Mouse (Mus musculus) testis, adult 10 weeks (tissue): ENCODE measurements around the gene Flii. TPM values are rescaled to one million over a fixed set of nuclear protein-coding genes. Genes with fewer than 3 reads are reported as not detected.

Experiments used
- polyA plus RNA-seq: library from polyadenylated mRNA; stranded (reverse); fragments of 350-450 nt; fragmentation: Illumina TruSeq; extraction: RNeasy Lipid Tissue Mini Kit (QIAGEN cat#74804); gene quantifications from one replicate; pipeline ENCODE4 v1.2.3, GENCODE M21; 2014; ENCODE audit warnings: low read depth, low replicate concordance

Flii gene
- 1.6 TPM for polyA plus RNA-seq

DNA sequence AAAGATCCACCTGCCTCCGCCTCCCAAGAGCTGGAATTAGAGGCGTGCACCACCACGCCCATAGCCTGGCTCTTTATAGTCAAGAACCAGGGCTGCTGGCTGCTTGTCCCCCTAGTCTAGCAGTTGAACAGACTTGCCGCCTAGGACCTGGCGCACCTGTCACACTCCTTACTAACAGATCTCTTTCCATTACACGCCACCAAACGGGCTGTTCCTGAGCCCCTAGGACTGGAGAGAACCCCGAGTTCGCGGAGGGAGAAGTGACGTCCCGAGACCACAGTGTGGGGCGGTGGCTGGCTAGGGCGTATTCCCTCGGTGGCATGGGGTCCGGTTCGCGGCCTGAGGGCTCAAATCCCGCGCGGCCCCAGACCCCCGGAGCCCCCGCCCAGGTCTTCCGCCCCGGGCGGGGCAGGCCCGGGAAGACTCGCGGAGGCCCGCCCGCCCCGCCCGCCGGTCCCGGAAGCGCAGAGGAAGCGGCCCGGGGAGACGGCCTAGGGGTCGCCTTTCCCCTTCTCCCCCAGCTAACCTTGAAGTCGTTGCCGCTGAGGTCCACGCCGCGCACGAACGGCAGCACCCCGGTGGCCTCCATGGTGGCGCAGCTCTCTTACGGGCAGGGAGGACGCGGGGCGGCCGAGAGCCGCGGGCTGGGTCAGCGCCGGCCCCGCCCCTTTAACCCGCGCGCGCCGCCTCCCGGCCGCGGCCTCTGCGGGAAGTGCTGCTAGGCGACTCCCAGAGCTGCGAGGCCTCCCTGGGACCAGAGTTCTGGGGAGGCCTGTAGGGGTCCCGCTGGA is at the start of gene Flii:
Gene Flii (minus strand): TSS at position 663 of the 791 bp plus-strand sequence.

GRCm38 (mm10) chr11:60728260-60728761 is 1.2 kb upstream of the Flii start, which contains the start of gene Mief2:
Gene Mief2 (plus strand): TSS chr11:60728398.

DNA sequence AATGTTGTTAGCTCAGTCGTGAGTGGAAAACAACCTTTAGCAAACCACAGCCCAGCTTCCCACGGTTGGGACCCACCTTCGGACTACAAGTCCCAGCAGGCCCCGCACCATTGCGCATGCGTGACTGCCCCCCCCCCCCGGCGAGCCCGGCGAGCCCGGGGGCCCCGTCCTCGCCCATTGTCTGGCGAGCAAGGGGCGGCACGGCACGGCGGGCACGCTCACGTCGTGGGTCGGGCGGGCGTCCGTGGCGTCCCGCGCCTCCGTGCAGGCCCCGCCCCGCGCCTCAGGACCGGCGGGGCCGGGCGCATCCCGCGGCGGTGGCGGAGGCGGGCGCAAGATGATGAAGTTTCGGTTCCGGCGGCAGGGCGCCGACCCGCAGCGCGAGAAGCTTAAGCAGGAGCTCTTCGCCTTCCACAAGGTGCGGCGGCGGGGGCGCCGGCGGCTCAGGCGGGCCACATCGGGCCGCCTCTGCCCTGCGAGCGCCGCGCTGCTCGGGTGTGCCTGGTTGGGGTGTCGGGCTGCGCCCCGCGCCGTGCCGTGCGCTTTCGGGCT is 27.5 kb downstream of the Flii start, which contains the start of gene Llgl1:
Gene Llgl1 (plus strand): TSS at position 200 of the 552 bp plus-strand sequence.

Other genes starting within 250 kb of the Flii start
- gene Alkbh5, start 190.9 kb downstream of the Flii start, polyA plus RNA-seq, result 23.2 TPM
- gene Llgl1, start 27.5 kb downstream of the Flii start, polyA plus RNA-seq, result 0.39 TPM
- 0.41 TPM for gene Mief2, start 1.1 kb upstream of the Flii start, polyA plus RNA-seq
- gene Top3a, start 50.1 kb upstream of the Flii start, polyA plus RNA-seq, result 9.0 TPM
- 6.1 TPM for gene Smcr8, start 50.3 kb upstream of the Flii start, polyA plus RNA-seq
- gene Shmt1, start 84.5 kb upstream of the Flii start, polyA plus RNA-seq, result 12.6 TPM
- 2.9 TPM for gene Dhrs7b, start 103.4 kb upstream of the Flii start, polyA plus RNA-seq
- 2.8 TPM for gene Tmem11, start 152.0 kb upstream of the Flii start, polyA plus RNA-seq
- gene Natd1, start 187.5 kb upstream of the Flii start, polyA plus RNA-seq, result 3.1 TPM
- 7.6 TPM for gene Map2k3, start 204.8 kb upstream of the Flii start, polyA plus RNA-seq